Mouse (Mus musculus) lung, embryonic 16.5 days (tissue): ENCODE data around the gene Gba. TPM values are rescaled to one million over a fixed set of nuclear protein-coding genes. Genes with fewer than 3 reads are reported as not detected.
A peak's percentile ranks its signal among the peaks of the same experiment; 100 is the strongest.

Experiments
- ATAC-seq: fragments of 200-750 bp; cut with Nextera tagmentation; 2 replicates; pipeline ENCODE4 v1.8.0; 2017; ENCODE audit warnings: low read depth, mild to moderate bottlenecking, moderate library complexity
- H3K27ac ChIP-seq: fragments of 300-500 bp; sonication (generic); 2 replicates; pipeline ENCODE4 v1.5.1; 2014; ENCODE audit warnings: mild to moderate bottlenecking, control low read depth, low read length
- H3K27me3 ChIP-seq: fragments of 300-500 bp; sonication (generic); 2 replicates; pipeline ENCODE4 v1.6.1; 2014; ENCODE audit warnings: low read depth, low read length, mixed read lengths; ENCODE audit not compliant: control insufficient read depth, insufficient read depth
- H3K36me3 ChIP-seq: fragments of 300-500 bp; sonication (generic); 2 replicates; pipeline ENCODE4 v1.6.1; 2014; ENCODE audit warnings: low read length; ENCODE audit not compliant: control insufficient read depth, insufficient read depth
- H3K4me1 ChIP-seq: fragments of 300-500 bp; sonication (generic); replicated peaks from 2 replicates; pipeline ENCODE4 v1.6.1; 2014; ENCODE audit warnings: low read length, mixed read lengths; ENCODE audit not compliant: control insufficient read depth, insufficient read depth
- H3K4me2 ChIP-seq: fragments of 300-500 bp; sonication (generic); 2 replicates; pipeline ENCODE4 v1.6.1; 2014; ENCODE audit warnings: low read depth, low read length, control low read depth
- H3K4me3 ChIP-seq: fragments of 300-500 bp; sonication (generic); 2 replicates; pipeline ENCODE4 v1.5.1; 2014; ENCODE audit warnings: mild to moderate bottlenecking, low read length, control low read depth
- H3K9ac ChIP-seq: fragments of 300-500 bp; sonication (generic); 2 replicates; pipeline ENCODE4 v1.6.1; 2014; ENCODE audit warnings: low read length, control low read depth
- H3K9me3 ChIP-seq: fragments of 300-500 bp; sonication (generic); 2 replicates; pipeline ENCODE4 v1.6.1; 2016; ENCODE audit warnings: low read length; ENCODE audit not compliant: control insufficient read depth
- WGBS: fragments of 180-500 bp; shearing (Covaris S2); extraction: QIAGEN DNeasy Blood & Tissue Kit; methylation state at CpG from one replicate; pipeline ENCODE4 v1.1.7; 2014; 5-methylcytosine and 5-hydroxymethylcytosine counted together
- microRNA counts: library from miRNA; unstranded; fragments of <30 nt; microRNA quantifications from one replicate; lab custom pipeline; 2016
- microRNA-seq: library from miRNA; unstranded; fragments of <30 nt; microRNA quantifications from one replicate; pipeline ENCODE4, GENCODE M21; 2016
- polyA plus RNA-seq: library from polyadenylated mRNA; unstranded; fragments of >200 nt; fragmentation: Nextera tagmentation; extraction: Ambion mirVana; gene quantifications from 2 replicates; pipeline ENCODE4 v1.2.1, GENCODE M21; 2015

The Gba gene
- polyA plus RNA-seq, 1 experiment from 2014 or later, result 46.4 TPM

DNA sequence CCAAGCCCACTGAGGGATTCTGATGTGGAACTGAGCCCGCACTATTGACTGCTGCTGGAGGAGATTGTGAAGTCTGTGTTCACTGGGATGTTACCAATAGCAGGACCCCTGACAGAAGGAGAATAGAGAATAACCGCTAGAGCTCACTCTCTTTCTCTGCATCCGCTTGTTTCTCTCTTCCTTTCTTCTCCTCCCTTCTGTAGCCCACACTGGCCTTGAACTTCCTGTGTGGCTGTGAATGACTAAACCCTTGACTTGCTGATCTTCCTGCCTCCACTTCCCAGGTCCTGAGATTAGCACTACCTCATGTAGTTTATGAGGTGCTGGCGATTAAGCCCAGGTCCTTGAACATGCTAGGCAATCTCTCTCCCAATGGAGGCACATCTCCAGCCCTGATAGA, 44.7 kb downstream of the Gba start:
- no peaks in the 10 kb centered on the region for H3K9me3 ChIP-seq
- H3K27me3 ChIP-seq, result no peaks in the 10 kb centered on the region; the same call in 1 of the 2 replicates
- no peak overlapping the region for H3K27ac ChIP-seq
- peaks cover 3% of the 10 kb centered on the region; the same call in 1 of the 2 replicates for H3K36me3 ChIP-seq
- peak overlapping the region; percentile 65 for H3K4me2 ChIP-seq
- ATAC-seq, result no peak
- H3K9ac ChIP-seq, result peak overlapping the region; percentile 92
- peak overlapping the region; percentile 89 for H3K4me3 ChIP-seq
- WGBS, result 73% methylated on average over 4 of the region's 4 CpGs
- H3K4me1 ChIP-seq, result peaks cover 49% of the 10 kb centered on the region

DNA sequence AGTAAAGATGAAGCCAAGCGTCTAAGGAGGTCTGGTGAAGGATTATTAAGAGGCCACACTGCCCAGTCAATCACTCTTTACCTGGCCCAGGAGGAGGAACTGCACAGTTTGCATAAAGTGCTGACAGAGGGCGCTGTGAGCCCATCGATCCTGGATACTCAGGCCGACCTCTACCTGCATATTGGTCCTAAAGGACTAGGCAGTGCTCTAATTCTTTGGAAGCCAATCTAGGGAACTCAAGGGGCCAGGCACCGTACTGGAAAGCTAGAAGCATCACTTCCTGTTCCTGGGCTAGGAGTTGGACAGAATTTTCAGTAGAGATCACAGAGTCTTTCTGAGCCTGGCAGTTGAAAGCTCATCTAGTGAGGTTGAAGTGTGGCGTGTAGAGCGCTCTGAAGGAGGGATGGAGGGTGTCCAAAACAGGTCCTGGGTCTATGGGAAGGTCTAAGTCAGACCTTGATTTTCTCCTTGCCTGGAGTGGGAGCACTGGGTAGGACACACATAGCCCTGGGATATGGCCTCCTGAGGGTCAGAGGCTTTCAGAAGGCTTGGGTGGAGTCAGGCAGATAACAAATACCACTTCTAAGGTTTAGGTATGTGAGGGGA, 47.8 kb downstream of the Gba start:
- H3K36me3 ChIP-seq, result peaks cover 3% of the 10 kb centered on the region; the same call in 1 of the 2 replicates
- no peak overlapping the region for H3K4me3 ChIP-seq
- H3K27me3 ChIP-seq, result no peaks in the 10 kb centered on the region
- H3K27ac ChIP-seq, result peak overlapping the region; percentile 76
- peak overlapping the region; percentile 14; the same call in 1 of the 2 replicates for H3K4me2 ChIP-seq
- H3K9ac ChIP-seq, result no peak overlapping the region
- H3K4me1 ChIP-seq, result peaks cover 38% of the 10 kb centered on the region
- no peaks in the 10 kb centered on the region for H3K9me3 ChIP-seq
- ATAC-seq, result no peak
- 18% methylated on average over 7 of the region's 7 CpGs for WGBS

DNA sequence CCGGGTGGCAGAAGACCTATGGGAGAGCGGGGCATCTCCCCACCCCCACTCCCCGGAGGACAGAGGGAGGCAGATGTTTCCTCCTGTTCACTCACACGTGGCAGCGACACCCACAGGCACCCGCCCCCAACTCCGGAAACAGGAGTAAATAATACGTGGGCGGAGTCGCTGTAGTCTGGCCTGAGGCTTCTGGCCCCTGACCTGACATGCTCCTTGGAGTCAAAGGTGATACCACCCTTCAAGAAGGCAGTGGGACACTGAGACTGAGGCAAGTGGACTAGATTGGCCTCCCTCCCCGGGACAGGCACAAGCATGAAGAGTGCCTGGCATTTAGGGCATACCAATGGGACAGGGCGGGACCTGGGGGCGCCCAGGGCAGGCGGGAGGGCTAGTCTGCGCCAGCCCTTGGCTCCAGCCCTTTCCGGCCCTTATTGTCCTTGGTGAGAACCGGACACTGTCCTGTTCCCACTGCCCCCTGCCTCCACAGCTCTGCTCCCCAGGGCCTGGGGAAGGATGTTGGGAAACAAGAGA, 48.7 kb downstream of the Gba start:
- peak; percentile 75 for ATAC-seq
- peaks cover 3% of the 10 kb centered on the region; the same call in 1 of the 2 replicates for H3K36me3 ChIP-seq
- H3K4me2 ChIP-seq, result peak overlapping the region; percentile 44
- 9% methylated on average over 17 of the region's 17 CpGs for WGBS
- H3K4me3 ChIP-seq, result no peak overlapping the region
- H3K27me3 ChIP-seq, result no peaks in the 10 kb centered on the region
- peaks cover 33% of the 10 kb centered on the region for H3K4me1 ChIP-seq
- peak overlapping the region; percentile 83 for H3K27ac ChIP-seq
- H3K9ac ChIP-seq, result peak overlapping the region; percentile 21; the same call in 1 of the 2 replicates
- no peaks in the 10 kb centered on the region for H3K9me3 ChIP-seq

DNA sequence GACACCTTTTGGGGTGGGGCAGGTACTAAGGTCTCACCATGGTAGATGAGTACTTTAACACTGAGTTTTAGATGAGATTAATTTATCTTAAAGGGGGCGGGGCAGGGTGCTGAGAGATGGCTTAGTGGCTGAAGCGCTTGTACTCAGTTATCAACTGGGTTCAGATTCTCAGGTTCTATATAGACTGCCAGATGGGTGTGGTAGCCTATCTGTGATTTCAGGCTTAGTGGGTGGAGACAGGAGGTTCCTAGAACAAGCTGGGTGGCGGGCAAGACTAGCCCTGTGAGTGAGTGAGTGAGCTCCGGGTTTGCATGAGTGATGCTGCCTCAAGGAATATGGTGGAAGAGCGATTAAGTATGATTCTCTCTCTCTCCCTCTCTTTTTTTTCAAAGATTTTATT, 52.3 kb downstream of the Gba start:
- Histone ChIP-seq H3K9me3 (no peaks in the 10 kb centered on the region), H3K9ac (no peak overlapping the region), H3K27me3 (no peaks in the 10 kb centered on the region), H3K4me2 (no peak overlapping the region), H3K4me3 (no peak overlapping the region), H3K27ac (no peak overlapping the region), H3K36me3 (no peaks in the 10 kb centered on the region), H3K4me1 (peaks cover 22% of the 10 kb centered on the region)
- WGBS, result 85% methylated on average over 5 of the region's 5 CpGs
- ATAC-seq, result no peak

DNA sequence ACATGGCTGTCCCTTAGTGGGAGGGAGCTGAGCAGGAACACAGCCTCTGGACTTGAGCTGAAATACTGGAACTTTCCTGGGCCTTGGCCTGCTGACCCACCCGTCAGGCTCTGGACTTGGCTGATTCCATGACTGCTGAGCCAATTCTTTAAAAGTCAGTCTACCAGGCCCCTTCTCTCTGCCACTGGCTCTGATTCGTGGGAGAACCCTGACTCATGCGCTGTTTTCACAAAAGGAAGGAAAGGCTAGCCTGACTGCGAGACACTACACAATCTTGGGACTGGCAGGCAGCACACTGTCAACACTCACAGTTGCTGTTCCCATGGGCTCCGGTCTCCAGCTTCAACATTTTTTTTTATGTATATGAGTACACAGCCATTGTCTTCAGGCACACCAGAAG, 53.4 kb downstream of the Gba start:
- no peaks in the 10 kb centered on the region for H3K36me3 ChIP-seq
- H3K27ac ChIP-seq, result no peak overlapping the region
- WGBS, result 63% methylated on average over 5 of the region's 5 CpGs
- no peak overlapping the region for H3K9ac ChIP-seq
- H3K27me3 ChIP-seq, result no peaks in the 10 kb centered on the region
- peaks cover 14% of the 10 kb centered on the region for H3K4me1 ChIP-seq
- no peaks in the 10 kb centered on the region for H3K9me3 ChIP-seq
- no peak overlapping the region for H3K4me2 ChIP-seq
- no peak for ATAC-seq
- no peak overlapping the region for H3K4me3 ChIP-seq

MicroRNAs within 50 kb of the gene (microRNA counts, 519-probe panel; counts per million panel counts)
- 2,416 counts per million, percentile 43 among the panel's probes with 10 or more counts for microRNA mmu-miR-92b (lab: Ali Mortazavi, UCI)

Small RNA genes within 50 kb of the gene (microRNA-seq; reads per million reads assigned to microRNA genes)
- 2,165 reads per million, percentile 82 among the genes with 10 or more reads in this experiment for gene Mir92b

Other genes with a start within 250 kb of the Gba start
- gene Rusc1, start 109.6 kb upstream of the Gba start, polyA plus RNA-seq, result 19.7 and 19.8 TPM in 2 replicates
- gene Gm43738, start 101.8 kb upstream of the Gba start, polyA plus RNA-seq, result not detected in 2 replicates
- 132 and 137 TPM in 2 replicates for gene Fdps, start 101.0 kb upstream of the Gba start, polyA plus RNA-seq
- 0.18 and 1.3 TPM in 2 replicates for gene Pklr, start 66.8 kb upstream of the Gba start, polyA plus RNA-seq
- 1.1 and 1.6 TPM in 2 replicates for gene Hcn3, start 42.7 kb upstream of the Gba start, polyA plus RNA-seq
- gene Clk2, start 38.1 kb upstream of the Gba start, polyA plus RNA-seq, result 22.7 and 25.1 TPM in 2 replicates
- gene Scamp3, start 25.5 kb upstream of the Gba start, polyA plus RNA-seq, result 109 and 115 TPM in 2 replicates
- gene Fam189b, start 19.8 kb upstream of the Gba start, polyA plus RNA-seq, result 19.4 and 22.2 TPM in 2 replicates
- 57.7 and 65.4 TPM in 2 replicates for gene Thbs3, start 12.3 kb downstream of the Gba start, polyA plus RNA-seq
- gene Mtx1, start 24.2 kb downstream of the Gba start, polyA plus RNA-seq, result 174 and 188 TPM in 2 replicates
- 151 and 162 TPM in 2 replicates for gene Muc1, start 26.1 kb downstream of the Gba start, polyA plus RNA-seq
- gene Krtcap2, start 43.0 kb downstream of the Gba start, polyA plus RNA-seq, result 304 and 314 TPM in 2 replicates
- gene Trim46, start 43.4 kb downstream of the Gba start, polyA plus RNA-seq, result 7.2 and 7.7 TPM in 2 replicates
- 135 and 138 TPM in 2 replicates for gene Dpm3, start 56.4 kb downstream of the Gba start, polyA plus RNA-seq
- gene Slc50a1, start 67.6 kb downstream of the Gba start, polyA plus RNA-seq, result 65.7 and 66.7 TPM in 2 replicates
- 97.2 and 104 TPM in 2 replicates for gene Efna1, start 78.2 kb downstream of the Gba start, polyA plus RNA-seq
- gene Efna3, start 120.0 kb downstream of the Gba start, polyA plus RNA-seq, result 7.1 and 7.5 TPM in 2 replicates
- gene Efna4, start 135.1 kb downstream of the Gba start, polyA plus RNA-seq, result 19.8 and 24.7 TPM in 2 replicates
- gene Adam15, start 147.1 kb downstream of the Gba start, polyA plus RNA-seq, result 75.1 and 76.0 TPM in 2 replicates
- 0.06 TPM in 1 of 2 replicates, not detected in the other for gene Dcst2, start 159.0 kb downstream of the Gba start, polyA plus RNA-seq
- gene Dcst1, start 162.3 kb downstream of the Gba start, polyA plus RNA-seq, result 0.13 and 0.53 TPM in 2 replicates
- 4.8 and 5.9 TPM in 2 replicates for gene Zbtb7b, start 191.8 kb downstream of the Gba start, polyA plus RNA-seq
- gene Lenep, start 199.9 kb downstream of the Gba start, polyA plus RNA-seq, result 0.21 TPM in 1 of 2 replicates, not detected in the other
- 24.0 and 26.9 TPM in 2 replicates for gene Flad1, start 208.9 kb downstream of the Gba start, polyA plus RNA-seq
- 490 and 518 TPM in 2 replicates for gene Cks1b, start 215.5 kb downstream of the Gba start, polyA plus RNA-seq
- 110 and 114 TPM in 2 replicates for gene Shc1, start 215.5 kb downstream of the Gba start, polyA plus RNA-seq
- 31.5 and 33.3 TPM in 2 replicates for gene Pygo2, start 227.3 kb downstream of the Gba start, polyA plus RNA-seq
- gene Pbxip1, start 233.8 kb downstream of the Gba start, polyA plus RNA-seq, result 35.8 and 38.3 TPM in 2 replicates